Mouse (Mus musculus) testis, adult 2 months (tissue): ENCODE results near the gene Ulk4. TPM values are rescaled to one million over a fixed set of nuclear protein-coding genes. Genes with fewer than 3 reads are reported as not detected.

Source experiments
- H3K27ac ChIP-seq: fragments of 200-500 bp; 2 replicates; pipeline ENCODE4 v1.5.1; 2012; ENCODE audit warnings: low read depth, low read length; ENCODE audit not compliant: control insufficient read depth, insufficient read depth
- H3K27me3 ChIP-seq: fragments of 200-500 bp; 2 replicates; pipeline ENCODE4 v1.6.1; 2012; ENCODE audit warnings: mild to moderate bottlenecking, low read length, moderate library complexity; ENCODE audit not compliant: control insufficient read depth, insufficient read depth
- H3K36me3 ChIP-seq: fragments of 200-500 bp; 2 replicates; pipeline ENCODE4 v1.6.1; 2012; ENCODE audit warnings: mild to moderate bottlenecking, low read length; ENCODE audit not compliant: control insufficient read depth, insufficient read depth
- H3K4me1 ChIP-seq: fragments of 200-500 bp; 2 replicates; pipeline ENCODE4 v1.6.1; 2012; ENCODE audit warnings: low read length; ENCODE audit not compliant: control insufficient read depth, insufficient read depth
- H3K4me3 ChIP-seq: fragments of 200-500 bp; 2 replicates; pipeline ENCODE4 v1.5.1; 2012; ENCODE audit warnings: low read depth, mild to moderate bottlenecking, low read length, moderate library complexity, mixed read lengths; ENCODE audit not compliant: control insufficient read depth
- CTCF ChIP-seq: fragments of 200-500 bp; IDR thresholded peaks from 2 replicates; pipeline ENCODE4 v1.5.1; 2012; ENCODE audit warnings: low read depth, mild to moderate bottlenecking, inconsistent platforms, low read length, moderate library complexity; ENCODE audit not compliant: control insufficient read depth, insufficient read depth, insufficient replicate concordance
- POLR2A ChIP-seq: fragments of 200-500 bp; IDR thresholded peaks from 2 replicates; pipeline ENCODE4 v1.6.1; 2012; ENCODE audit warnings: low read depth, mild to moderate bottlenecking, inconsistent platforms, low read length, moderate library complexity; ENCODE audit not compliant: control insufficient read depth
- polyA plus RNA-seq: library from polyadenylated mRNA; depleted of rRNA; stranded (reverse); fragments of >200 nt; gene quantifications from 2 replicates; pipeline ENCODE4 v1.2.3, GENCODE M21; 2012

Ulk4 gene
- polyA plus RNA-seq, 1 experiment: 291 TPM

DNA sequence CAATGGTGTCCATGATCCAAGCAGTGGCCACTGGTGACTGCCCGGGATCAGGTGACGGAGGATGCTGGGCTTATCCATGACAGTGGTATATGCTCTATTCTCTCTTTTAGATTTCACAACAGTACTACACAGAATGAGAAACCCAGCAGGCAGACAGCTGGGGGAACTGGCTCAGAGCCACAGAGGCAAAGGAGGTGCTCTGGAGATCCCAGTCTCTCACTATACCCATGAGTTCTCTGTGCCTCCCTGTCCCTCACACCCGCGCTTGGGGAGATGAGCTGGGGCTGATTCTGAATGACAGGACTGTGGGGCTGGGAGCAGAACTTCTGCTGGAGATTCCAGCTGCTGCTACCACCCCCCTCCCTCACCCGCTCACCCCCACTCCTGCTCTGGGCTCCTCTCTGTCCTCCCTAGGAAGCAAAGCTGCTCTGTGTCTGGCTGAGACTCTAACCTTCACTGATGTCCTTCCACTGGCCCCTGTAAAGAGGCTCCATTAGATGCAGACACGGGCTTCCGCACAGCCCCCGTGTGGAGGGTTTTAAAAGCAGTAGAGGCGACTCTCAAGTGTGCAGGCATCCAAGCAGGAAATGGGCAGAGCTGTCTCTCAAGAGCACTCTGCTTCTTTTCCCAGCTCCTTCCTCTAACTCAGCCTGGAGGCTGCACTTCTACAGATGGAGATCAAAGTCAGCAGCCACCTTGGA, 197.5 kb downstream of the Ulk4 start:
- no peak overlapping the region for H3K4me3 ChIP-seq
- no peaks in the 10 kb centered on the region for H3K36me3 ChIP-seq
- H3K27ac ChIP-seq: no peak overlapping the region
- peaks cover 8% of the 10 kb centered on the region for H3K4me1 ChIP-seq
- H3K27me3 ChIP-seq: no peaks in the 10 kb centered on the region
- no peak for TF ChIP-seq CTCF
- no peak for TF ChIP-seq POLR2A

DNA sequence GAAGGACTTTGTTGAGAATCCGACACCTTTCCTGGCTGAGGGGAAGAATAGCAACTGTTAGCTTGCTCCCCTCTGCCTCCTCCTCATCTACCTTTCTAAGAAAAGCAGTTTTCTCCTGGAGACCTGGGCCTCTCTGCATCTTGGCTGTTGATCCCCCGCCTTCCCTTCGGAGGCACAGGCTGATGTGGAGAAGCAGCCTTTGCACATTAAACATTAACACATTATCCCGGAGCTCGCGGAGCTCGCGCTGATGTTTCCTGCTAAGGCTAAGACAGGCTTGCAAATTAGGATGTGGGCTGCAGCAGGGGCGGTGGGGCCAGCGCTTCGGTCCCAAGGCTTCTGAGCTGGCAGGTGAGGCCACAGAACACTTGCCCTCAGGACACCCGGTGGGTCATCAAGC, 200.7 kb downstream of the Ulk4 start:
- Histone ChIP-seq H3K36me3 (no peaks in the 10 kb centered on the region), H3K27me3 (no peaks in the 10 kb centered on the region), H3K4me1 (peaks cover 8% of the 10 kb centered on the region), H3K4me3 (no peak overlapping the region), H3K27ac (no peak overlapping the region)
- TF ChIP-seq POLR2A: no peak

DNA sequence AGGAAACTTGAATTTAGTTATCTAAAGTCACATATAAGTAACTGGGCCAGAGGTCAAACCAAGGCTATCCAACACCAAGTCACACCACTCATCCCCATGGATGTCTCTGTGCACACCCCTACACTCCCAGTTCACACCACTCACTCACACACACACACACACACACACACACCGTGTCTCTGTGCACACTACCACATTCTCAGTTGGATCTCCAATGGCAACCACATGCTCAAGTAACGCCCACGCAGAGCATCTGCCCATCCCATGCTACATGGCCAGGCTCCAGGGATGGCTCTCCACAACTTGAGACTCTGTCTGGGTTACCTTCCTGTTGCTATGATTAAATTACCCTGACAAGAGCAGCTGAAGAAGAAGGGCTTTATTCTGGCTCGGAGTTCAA, 201.8 kb downstream of the Ulk4 start:
- no peak for TF ChIP-seq POLR2A
- no peak for TF ChIP-seq CTCF
- H3K27ac ChIP-seq: no peak overlapping the region
- H3K4me1 ChIP-seq: peaks cover 8% of the 10 kb centered on the region
- no peaks in the 10 kb centered on the region for H3K27me3 ChIP-seq
- H3K36me3 ChIP-seq: no peaks in the 10 kb centered on the region
- no peak overlapping the region for H3K4me3 ChIP-seq

- Histone ChIP-seq H3K36me3 (no peaks in the 10 kb centered on the region), H3K27me3 (no peaks in the 10 kb centered on the region), H3K4me3 (no peak overlapping the region), H3K27ac (no peak overlapping the region), H3K4me1 (peaks cover 8% of the 10 kb centered on the region)
- TF ChIP-seq CTCF: no peak
- no peak for TF ChIP-seq POLR2A
These were observed 202.3 kb downstream of the Ulk4 start for GRCm38 (mm10) chr9:121074726-121075125.

DNA sequence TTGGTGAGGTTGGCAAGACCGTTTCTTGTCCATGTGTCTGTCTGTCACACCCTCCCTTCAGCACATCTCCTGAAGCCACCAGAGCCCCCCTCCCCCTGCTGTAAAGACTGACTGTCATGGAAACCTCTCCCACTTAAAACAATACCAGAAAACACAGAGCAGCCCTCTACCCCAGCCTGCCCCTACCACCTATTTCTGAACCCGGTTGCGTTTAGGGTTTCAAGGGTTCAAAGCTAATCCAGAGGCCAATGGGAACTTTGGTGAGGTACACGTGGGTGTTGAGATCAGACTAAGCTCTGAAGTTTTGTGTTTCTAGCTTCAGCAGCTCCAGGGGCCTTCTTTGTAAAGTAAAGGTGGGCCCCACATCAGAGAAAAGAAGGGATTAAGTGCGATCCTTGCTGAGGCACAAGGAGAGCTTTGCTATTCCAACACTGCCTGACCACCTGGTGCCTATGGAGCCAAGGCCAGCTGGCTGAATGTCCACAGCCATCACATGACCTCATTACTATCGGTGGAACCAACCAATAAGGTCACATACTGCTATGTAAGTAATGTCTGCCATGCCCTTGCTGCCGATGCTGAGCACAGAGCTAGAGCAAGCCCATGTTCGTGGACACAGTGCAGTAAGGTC, 204.8 kb downstream of the Ulk4 start:
- Histone ChIP-seq H3K27ac (no peak overlapping the region), H3K4me1 (peaks cover 8% of the 10 kb centered on the region), H3K36me3 (no peaks in the 10 kb centered on the region), H3K27me3 (no peaks in the 10 kb centered on the region), H3K4me3 (no peak overlapping the region)
- no peak for TF ChIP-seq CTCF
- TF ChIP-seq POLR2A: no peak

GRCm38 (mm10) chr9:121071461-121072126, 205.4 kb downstream of the Ulk4 start:
- H3K4me3 ChIP-seq: no peak overlapping the region
- TF ChIP-seq POLR2A (no peak), CTCF (no peak)
- no peaks in the 10 kb centered on the region for H3K36me3 ChIP-seq
- H3K4me1 ChIP-seq: peaks cover 6% of the 10 kb centered on the region
- H3K27me3 ChIP-seq: no peaks in the 10 kb centered on the region
- H3K27ac ChIP-seq: no peak overlapping the region

DNA sequence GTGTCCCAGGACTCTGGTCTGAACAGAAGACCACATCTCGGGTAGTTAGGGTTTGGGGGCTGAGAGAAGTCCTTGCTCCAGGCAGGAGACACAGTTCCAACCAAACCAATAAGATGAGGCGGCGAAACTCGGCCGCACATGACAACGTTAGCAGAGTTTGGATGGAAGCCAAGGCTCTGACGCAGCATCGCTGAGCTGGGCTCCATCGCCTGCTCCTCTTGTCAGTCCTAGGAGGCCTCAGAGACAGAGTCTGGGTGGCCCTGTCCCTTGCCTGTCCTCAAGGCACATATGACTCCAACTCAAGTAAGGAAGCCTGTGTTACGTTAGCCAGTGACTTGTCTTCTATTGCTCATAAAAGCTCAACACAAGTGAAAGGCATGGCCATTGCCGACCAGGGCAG, 205.9 kb downstream of the Ulk4 start:
- no peak overlapping the region for H3K27ac ChIP-seq
- no peaks in the 10 kb centered on the region for H3K36me3 ChIP-seq
- H3K27me3 ChIP-seq: no peaks in the 10 kb centered on the region
- no peak for TF ChIP-seq CTCF
- TF ChIP-seq POLR2A: no peak
- no peak overlapping the region for H3K4me3 ChIP-seq
- H3K4me1 ChIP-seq: peaks cover 2% of the 10 kb centered on the region
